Mouse (Mus musculus): ENCODE results near the gene Schip1. TPM values are rescaled to one million over a fixed set of nuclear protein-coding genes. Genes with fewer than 3 reads are reported as not detected.

Schip1 gene
- polyA plus RNA-seq, 2 experiments = 12.1 to 18.9 TPM

- no peak overlapping the region for H3K27ac ChIP-seq (replicated peaks; ENCODE audit: low read depth, low read length)
- no peaks in the 10 kb centered on the region for H3K9me3 ChIP-seq (ENCODE audit: control insufficient read depth, low read length)
- H3K4me3 ChIP-seq (replicated peaks; ENCODE audit: low read length) = no peak overlapping the region
- no peak overlapping the region for H3K9ac ChIP-seq (ENCODE audit: low read depth, low read length, severe bottlenecking)
- WGBS = 37% methylated on average over 7 of the region's 7 CpGs
- TF ChIP-seq POLR2A (IDR thresholded peaks at IDR 0.05; ENCODE audit: borderline replicate concordance, extremely low read depth, insufficient read depth, insufficient read length) = no peak
- no peaks in the 10 kb centered on the region for H3K27me3 ChIP-seq (ENCODE audit: control insufficient read depth, insufficient read depth, low read length)
- H3K4me2 ChIP-seq (replicated peaks; ENCODE audit: low read depth, low read length, severe bottlenecking) = no peak overlapping the region
- no peaks in the 10 kb centered on the region for H3K4me1 ChIP-seq (ENCODE audit: control insufficient read depth, insufficient read depth, low read length)
- DNase-seq (ENCODE audit: low spot score) = no peak
- no peaks in the 10 kb centered on the region for H3K36me3 ChIP-seq (ENCODE audit: control insufficient read depth, insufficient read depth, low read length)
- ATAC-seq (ENCODE audit: low FRiP score, low read depth) = no peak
These were observed 573.4 kb downstream of the Schip1 start for GRCm38 (mm10) chr3:68637960-68638359.

- WGBS = 88% methylated on average over 1 of the region's 1 CpGs
- H3K4me3 ChIP-seq (replicated peaks; ENCODE audit: low read length) = no peak overlapping the region
- no peaks in the 10 kb centered on the region for H3K9me3 ChIP-seq (ENCODE audit: control insufficient read depth, low read length)
- DNase-seq (ENCODE audit: low spot score) = no peak
- no peak overlapping the region for H3K9ac ChIP-seq (ENCODE audit: low read depth, low read length, severe bottlenecking)
- H3K27ac ChIP-seq (replicated peaks; ENCODE audit: low read depth, low read length) = no peak overlapping the region
- no peaks in the 10 kb centered on the region for H3K36me3 ChIP-seq (ENCODE audit: control insufficient read depth, insufficient read depth, low read length)
- H3K4me1 ChIP-seq (ENCODE audit: control insufficient read depth, insufficient read depth, low read length) = no peaks in the 10 kb centered on the region
- no peak for ATAC-seq (ENCODE audit: low FRiP score, low read depth)
- H3K27me3 ChIP-seq (ENCODE audit: control insufficient read depth, insufficient read depth, low read length) = no peaks in the 10 kb centered on the region
- no peak overlapping the region for H3K4me2 ChIP-seq (replicated peaks; ENCODE audit: low read depth, low read length, severe bottlenecking)
- no peak for TF ChIP-seq POLR2A (IDR thresholded peaks at IDR 0.05; ENCODE audit: borderline replicate concordance, extremely low read depth, insufficient read depth, insufficient read length)
These were observed 574.1 kb downstream of the Schip1 start for GRCm38 (mm10) chr3:68638703-68639102.

- H3K27ac ChIP-seq (replicated peaks; ENCODE audit: low read depth, low read length) = no peak overlapping the region
- H3K4me3 ChIP-seq (replicated peaks; ENCODE audit: low read length) = no peak overlapping the region
- no peak overlapping the region for H3K9ac ChIP-seq (ENCODE audit: low read depth, low read length, severe bottlenecking)
- H3K36me3 ChIP-seq (ENCODE audit: control insufficient read depth, insufficient read depth, low read length) = no peaks in the 10 kb centered on the region
- H3K9me3 ChIP-seq (ENCODE audit: control insufficient read depth, low read length) = no peaks in the 10 kb centered on the region
- no peak for TF ChIP-seq POLR2A (IDR thresholded peaks at IDR 0.05; ENCODE audit: borderline replicate concordance, extremely low read depth, insufficient read depth, insufficient read length)
- 88% methylated on average over 7 of the region's 7 CpGs for WGBS
- H3K4me1 ChIP-seq (ENCODE audit: control insufficient read depth, insufficient read depth, low read length) = no peaks in the 10 kb centered on the region
- ATAC-seq (ENCODE audit: low FRiP score, low read depth) = no peak
- no peaks in the 10 kb centered on the region for H3K27me3 ChIP-seq (ENCODE audit: control insufficient read depth, insufficient read depth, low read length)
- H3K4me2 ChIP-seq (replicated peaks; ENCODE audit: low read depth, low read length, severe bottlenecking) = no peak overlapping the region
- no peak for DNase-seq (ENCODE audit: low spot score)
These were observed 578.3 kb downstream of the Schip1 start for GRCm38 (mm10) chr3:68642935-68643334.

GRCm38 (mm10) chr3:68646387-68647130 lies 582.0 kb downstream of the Schip1 start:
- Histone ChIP-seq H3K4me1 (ENCODE audit: control insufficient read depth, insufficient read depth, low read length) (no peaks in the 10 kb centered on the region), H3K27ac (replicated peaks; ENCODE audit: low read depth, low read length) (no peak overlapping the region), H3K27me3 (ENCODE audit: control insufficient read depth, insufficient read depth, low read length) (no peaks in the 10 kb centered on the region), H3K36me3 (ENCODE audit: control insufficient read depth, insufficient read depth, low read length) (no peaks in the 10 kb centered on the region), H3K4me3 (replicated peaks; ENCODE audit: low read length) (no peak overlapping the region), H3K4me2 (replicated peaks; ENCODE audit: low read depth, low read length, severe bottlenecking) (no peak overlapping the region), H3K9ac (ENCODE audit: low read depth, low read length, severe bottlenecking) (no peak overlapping the region), H3K9me3 (ENCODE audit: control insufficient read depth, low read length) (no peaks in the 10 kb centered on the region)
- WGBS = 84% methylated on average over 6 of the region's 6 CpGs
- ATAC-seq (ENCODE audit: low FRiP score, low read depth) (no peak), DNase-seq (ENCODE audit: low spot score) (no peak)
- no peak for TF ChIP-seq POLR2A (IDR thresholded peaks at IDR 0.05; ENCODE audit: borderline replicate concordance, extremely low read depth, insufficient read depth, insufficient read length)

- no peak for TF ChIP-seq POLR2A (IDR thresholded peaks at IDR 0.05; ENCODE audit: borderline replicate concordance, extremely low read depth, insufficient read depth, insufficient read length)
- ATAC-seq (ENCODE audit: low FRiP score, low read depth) = no peak
- H3K36me3 ChIP-seq (ENCODE audit: control insufficient read depth, insufficient read depth, low read length) = no peaks in the 10 kb centered on the region
These were observed 582.7 kb downstream of the Schip1 start for GRCm38 (mm10) chr3:68647282-68647681.

More at GRCm38 (mm10) chr3:68647282-68647681, 582.7 kb downstream of the Schip1 start:
- H3K27me3 ChIP-seq (ENCODE audit: control insufficient read depth, insufficient read depth, low read length) = no peaks in the 10 kb centered on the region
- no peak for DNase-seq (ENCODE audit: low spot score)
- no peak overlapping the region for H3K9ac ChIP-seq (ENCODE audit: low read depth, low read length, severe bottlenecking)
- WGBS = 87% methylated on average over 3 of the region's 3 CpGs
- no peak overlapping the region for H3K27ac ChIP-seq (replicated peaks; ENCODE audit: low read depth, low read length)
- H3K4me3 ChIP-seq (replicated peaks; ENCODE audit: low read length) = no peak overlapping the region
- H3K4me2 ChIP-seq (replicated peaks; ENCODE audit: low read depth, low read length, severe bottlenecking) = no peak overlapping the region
- no peaks in the 10 kb centered on the region for H3K9me3 ChIP-seq (ENCODE audit: control insufficient read depth, low read length)
- no peaks in the 10 kb centered on the region for H3K4me1 ChIP-seq (ENCODE audit: control insufficient read depth, insufficient read depth, low read length)
